11 mouse cellular contexts compared by ENCODE assay signal in genomic region chr8:103912983-103913926, GRCm38 (mm10).
DNase-seq lines count a peak whose midpoint lies in the region; ATAC-seq and TF ChIP-seq lines count a peak whose summit lies in the region.
"Had no signal": no experiment of that assay in that cellular context is flagged by ENCODE, and none has a peak within 500 bp of the region (broad histone marks: within the 10 kb centered on the region; RNA-seq: fewer than 3 reads in every experiment).

No protein-coding gene starts in this region.

- peak overlapping the region; percentile 55 for H3K27ac ChIP-seq in intestine, embryonic 14.5 days (ENCODE audit: low read depth)
- H3K27ac ChIP-seq in intestine, postnatal 0 days (ENCODE audit: low read depth, low read length), result no peak overlapping the region
- peak overlapping the region; percentile 46; the same call in 1 of the 2 replicates for H3K27ac ChIP-seq in embryonic facial prominence, embryonic 12.5 days
- peak overlapping the region; percentile 52; the same call in 1 of the 2 replicates for H3K27ac ChIP-seq in heart, embryonic 10.5 days
- H3K27ac ChIP-seq in lung, embryonic 15.5 days, result peak overlapping the region; percentile 37; the same call in 1 of the 2 replicates
- H3K27ac ChIP-seq: hindbrain, embryonic 14.5 days; liver, embryonic 12.5 days had no signal

- H3K27me3 ChIP-seq in intestine, embryonic 14.5 days (replicated peaks; ENCODE audit: control insufficient read depth, insufficient read depth, low read length), result no peaks in the 10 kb centered on the region
- H3K27me3 ChIP-seq in intestine, postnatal 0 days (replicated peaks; ENCODE audit: control insufficient read depth, insufficient read depth, low read length), result no peaks in the 10 kb centered on the region
- H3K27me3 ChIP-seq in embryonic facial prominence, embryonic 12.5 days, result no peaks in the 10 kb centered on the region
- no peaks in the 10 kb centered on the region for H3K27me3 ChIP-seq in heart, embryonic 10.5 days (ENCODE audit: insufficient read depth, poor library complexity, severe bottlenecking)
- H3K27me3 ChIP-seq in lung, embryonic 15.5 days, result no peaks in the 10 kb centered on the region
- H3K27me3 ChIP-seq: liver, embryonic 12.5 days had no signal

- no peaks in the 10 kb centered on the region for H3K4me1 ChIP-seq in intestine, embryonic 14.5 days (replicated peaks; ENCODE audit: control insufficient read depth, insufficient read depth, low read length)
- no peaks in the 10 kb centered on the region for H3K4me1 ChIP-seq in intestine, postnatal 0 days (replicated peaks; ENCODE audit: control insufficient read depth, insufficient read depth, low read length)
- peaks cover 9% of the 10 kb centered on the region; the same call in 1 of the 2 replicates for H3K4me1 ChIP-seq in embryonic facial prominence, embryonic 12.5 days
- H3K4me1 ChIP-seq in heart, embryonic 10.5 days, result peaks cover 12% of the 10 kb centered on the region; the same call in 1 of the 2 replicates
- peaks cover 11% of the 10 kb centered on the region for H3K4me1 ChIP-seq in lung, embryonic 15.5 days
- H3K4me1 ChIP-seq: liver, embryonic 12.5 days had no signal

- H3K4me2 ChIP-seq in intestine, embryonic 14.5 days (ENCODE audit: low read length), result no peak overlapping the region
- H3K4me2 ChIP-seq in intestine, postnatal 0 days (replicated peaks; ENCODE audit: low read depth), result no peak overlapping the region
- no peak overlapping the region for H3K4me2 ChIP-seq in embryonic facial prominence, embryonic 12.5 days (replicated peaks)
- no peak overlapping the region for H3K4me2 ChIP-seq in lung, embryonic 15.5 days
- H3K4me2 ChIP-seq: hindbrain, embryonic 14.5 days; liver, embryonic 12.5 days had no signal

- no peak for TF ChIP-seq CTCF in intestine, postnatal 0 days (IDR thresholded peaks at IDR 0.05; ENCODE audit: low read depth)

- no peak overlapping the region for H3K9ac ChIP-seq in intestine, embryonic 14.5 days (ENCODE audit: low read length)
- no peak overlapping the region for H3K9ac ChIP-seq in intestine, postnatal 0 days (ENCODE audit: low read depth, low read length)
- no peak overlapping the region for H3K9ac ChIP-seq in embryonic facial prominence, embryonic 12.5 days
- no peak overlapping the region for H3K9ac ChIP-seq in lung, embryonic 15.5 days
- H3K9ac ChIP-seq: forebrain, postnatal 0 days; hindbrain, embryonic 14.5 days; liver, embryonic 12.5 days had no signal

- no peaks in the 10 kb centered on the region for H3K9me3 ChIP-seq in intestine, embryonic 14.5 days (ENCODE audit: control insufficient read depth, low read length)
- H3K9me3 ChIP-seq in intestine, postnatal 0 days (ENCODE audit: control insufficient read depth), result no peaks in the 10 kb centered on the region
- H3K9me3 ChIP-seq in embryonic facial prominence, embryonic 12.5 days, result no peaks in the 10 kb centered on the region
- H3K9me3 ChIP-seq in heart, embryonic 10.5 days, result no peaks in the 10 kb centered on the region
- H3K9me3 ChIP-seq in lung, embryonic 15.5 days, result no peaks in the 10 kb centered on the region
- H3K9me3 ChIP-seq: liver, embryonic 12.5 days had no signal

- H3K4me3 ChIP-seq in intestine, embryonic 14.5 days (ENCODE audit: low read depth, low read length), result no peak overlapping the region
- H3K4me3 ChIP-seq in intestine, postnatal 0 days (ENCODE audit: low read depth, low read length), result no peak overlapping the region
- H3K4me3 ChIP-seq in embryonic facial prominence, embryonic 12.5 days, result no peak overlapping the region
- H3K4me3 ChIP-seq in heart, embryonic 10.5 days, result no peak overlapping the region
- H3K4me3 ChIP-seq in lung, embryonic 15.5 days, result no peak overlapping the region
- H3K4me3 ChIP-seq: liver, embryonic 12.5 days had no signal

- H3K36me3 ChIP-seq in intestine, embryonic 14.5 days (ENCODE audit: control insufficient read depth, insufficient read depth, low read length), result no peaks in the 10 kb centered on the region
- no peaks in the 10 kb centered on the region for H3K36me3 ChIP-seq in intestine, postnatal 0 days (ENCODE audit: control insufficient read depth, insufficient read depth)
- H3K36me3 ChIP-seq in embryonic facial prominence, embryonic 12.5 days, result no peaks in the 10 kb centered on the region
- H3K36me3 ChIP-seq in heart, embryonic 10.5 days, result no peaks in the 10 kb centered on the region
- no peaks in the 10 kb centered on the region for H3K36me3 ChIP-seq in lung, embryonic 15.5 days
- H3K36me3 ChIP-seq: liver, embryonic 12.5 days had no signal

- WGBS in intestine, embryonic 14.5 days, result 76% methylated on average over 9 of the region's 9 CpGs
- WGBS in intestine, postnatal 0 days, result 77% methylated on average over 9 of the region's 9 CpGs
- 68% methylated on average over 9 of the region's 9 CpGs for WGBS in embryonic facial prominence, embryonic 12.5 days
- WGBS in heart, embryonic 10.5 days, result 85% methylated on average over 9 of the region's 9 CpGs
- 81% methylated on average over 9 of the region's 9 CpGs for WGBS in lung, embryonic 15.5 days

- ATAC-seq in intestine, embryonic 14.5 days (replicated peaks; ENCODE audit: low FRiP score, low TSS enrichment, low read depth), result no peak
- ATAC-seq in intestine, postnatal 0 days, result no peak
- ATAC-seq in embryonic facial prominence, embryonic 12.5 days (ENCODE audit: insufficient number of reproducible peaks, insufficient read depth, low FRiP score, low TSS enrichment), result peak; percentile 52; the same call in 1 of the 2 replicates
- ATAC-seq in lung, embryonic 15.5 days (ENCODE audit: borderline replicate concordance, extremely low read depth, low FRiP score, low TSS enrichment), result no peak
- ATAC-seq: liver, embryonic 12.5 days had no signal

- no peak for DNase-seq in intestine, embryonic 14.5 days (ENCODE audit: low spot score)
- no peak for DNase-seq in heart, embryonic 10.5 days (ENCODE audit: low spot score)
- no peak for DNase-seq in adrenal gland, postnatal 10 days
- no peak for DNase-seq in natural killer cell, adult 2 months (ENCODE audit: low spot score in 2 of 2)
- DNase-seq in yolk sac, embryonic 10.5 days (ENCODE audit: low spot score), result no peak
